Mouse (Mus musculus): ENCODE results near the gene Snrpn.
"Not testable (repeated sequence)": the region's sequence is repeated elsewhere in the genome, so short reads cannot be mapped to it uniquely, and the experiment has no call there.

Gene Snrpn

GRCm38 (mm10) chr7:60139742-60140480, at the start of gene Snrpn:
Gene Snrpn (minus strand): TSS chr7:60140219.
- DNase-seq (ENCODE audit: extremely low read depth, insufficient read length, low spot score) = no peak

DNA sequence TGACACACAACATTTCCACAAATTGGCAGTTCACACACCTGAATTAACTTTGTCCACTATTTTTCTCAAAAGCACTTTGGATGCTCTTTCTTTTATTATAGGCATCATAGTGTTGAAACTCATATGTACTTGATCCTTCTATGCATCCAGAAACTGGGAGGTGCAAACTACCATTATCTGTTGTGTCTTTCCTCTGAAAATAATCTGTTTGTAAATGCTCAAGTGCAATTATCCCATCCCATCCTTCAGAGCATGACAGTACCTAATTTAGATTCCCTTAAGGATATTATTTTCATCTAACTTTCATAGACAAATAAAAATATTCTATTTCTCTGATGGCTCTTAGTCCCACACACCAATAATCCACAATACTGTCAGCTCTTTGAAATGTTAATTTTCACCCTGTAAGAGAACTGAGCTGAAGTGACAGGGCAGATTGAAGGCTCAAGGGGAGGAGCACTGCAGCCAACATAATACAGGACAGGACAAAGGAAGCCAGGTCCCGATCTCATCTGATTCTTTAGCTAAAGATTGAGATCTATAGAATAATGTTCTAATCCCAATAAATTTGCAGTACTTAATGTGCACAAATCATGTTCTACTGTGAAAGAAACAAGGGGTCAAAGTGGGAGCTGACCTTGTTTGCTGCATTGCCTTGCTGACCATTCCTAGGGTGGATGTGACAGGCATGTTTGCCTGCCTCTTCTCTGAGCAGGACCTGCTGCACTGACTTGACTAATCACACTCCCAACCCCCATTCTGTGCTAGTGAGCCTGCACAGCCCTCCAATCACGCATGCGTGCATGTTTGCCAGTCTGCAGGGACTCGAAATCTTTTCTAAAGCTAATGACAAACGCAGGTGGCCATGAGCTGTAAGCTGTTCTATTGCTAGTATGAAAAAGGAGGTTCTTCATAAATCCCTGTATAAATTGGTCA, 30.5 kb upstream of the Snrpn start:
- no peak for DNase-seq (ENCODE audit: extremely low read depth, insufficient read length, low spot score)

DNA sequence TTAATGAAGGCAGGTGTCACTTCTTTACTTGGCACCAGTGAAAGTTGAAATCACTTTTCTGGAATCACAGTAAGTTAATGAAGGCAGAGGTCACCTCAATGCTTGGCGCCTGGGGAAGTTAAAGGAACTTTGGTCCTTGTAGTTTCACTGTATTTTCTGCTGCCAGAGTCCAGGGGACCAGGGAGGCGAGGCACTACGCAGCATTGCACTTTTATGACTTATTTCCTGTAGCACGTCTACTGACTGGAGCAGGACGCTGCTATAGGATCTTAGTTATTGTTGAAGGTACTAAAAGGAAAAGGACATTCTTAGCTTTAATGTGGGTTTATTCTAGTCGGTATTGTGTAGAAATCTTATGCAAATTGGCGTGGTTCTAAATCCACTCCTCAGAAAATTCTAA, 14.7 kb downstream of the Snrpn start:
- DNase-seq (ENCODE audit: extremely low read depth, insufficient read length, low spot score) = no peak

DNA sequence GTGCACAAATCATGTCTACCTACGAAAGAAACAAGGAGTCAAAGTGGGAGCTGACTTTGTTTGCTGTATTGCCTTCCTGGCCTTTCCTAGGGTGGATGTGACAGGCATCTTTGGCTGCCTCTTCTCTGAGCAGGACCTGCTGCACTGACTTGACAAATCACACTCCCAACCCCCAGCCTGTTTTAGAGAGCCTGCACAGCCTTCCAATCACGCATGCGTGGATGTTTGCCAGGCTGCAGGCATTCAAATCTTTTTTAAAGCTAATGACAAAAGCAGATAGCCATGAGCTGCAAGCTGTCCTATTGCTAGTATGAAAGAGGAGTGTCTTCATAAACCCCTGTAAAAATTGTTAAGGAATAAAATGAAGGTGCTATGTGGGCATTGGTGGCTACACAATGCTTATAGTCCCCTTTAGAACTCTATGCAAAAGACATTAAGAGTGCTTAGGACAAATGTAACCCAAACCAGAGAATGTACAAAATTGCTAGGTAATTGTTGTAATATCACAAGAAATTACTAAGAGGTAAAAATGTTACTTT, 16.9 kb downstream of the Snrpn start:
- not testable (repeated sequence) for DNase-seq (ENCODE audit: extremely low read depth, insufficient read length, low spot score)

GRCm38 (mm10) chr7:60122434-60123085, 17.5 kb downstream of the Snrpn start:
- DNase-seq (ENCODE audit: extremely low read depth, insufficient read length, low spot score) = no peak

- no peak for DNase-seq (ENCODE audit: extremely low read depth, insufficient read length, low spot score)
These were observed 42.7 kb downstream of the Snrpn start for GRCm38 (mm10) chr7:60097154-60097859.

DNA sequence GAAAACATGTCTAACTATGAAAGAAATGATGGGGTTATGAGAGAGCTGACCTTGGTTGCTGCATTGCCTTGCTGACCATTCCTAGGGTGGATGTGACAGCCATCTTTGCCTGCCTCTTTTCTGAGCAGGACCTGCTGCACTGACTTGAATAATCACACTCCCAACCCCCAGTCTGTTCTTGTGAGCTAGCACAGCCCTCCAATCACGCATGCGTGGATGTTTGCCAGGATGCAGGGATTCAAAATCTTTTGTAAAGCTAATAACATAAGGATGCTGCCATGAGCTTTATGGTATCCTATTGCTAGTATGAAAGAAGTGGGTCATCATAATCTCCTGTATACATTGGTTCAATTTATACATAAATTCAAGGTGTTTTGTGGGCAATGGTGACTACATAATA, 63.7 kb downstream of the Snrpn start:
- no peak for DNase-seq (ENCODE audit: extremely low read depth, insufficient read length, low spot score)

DNA sequence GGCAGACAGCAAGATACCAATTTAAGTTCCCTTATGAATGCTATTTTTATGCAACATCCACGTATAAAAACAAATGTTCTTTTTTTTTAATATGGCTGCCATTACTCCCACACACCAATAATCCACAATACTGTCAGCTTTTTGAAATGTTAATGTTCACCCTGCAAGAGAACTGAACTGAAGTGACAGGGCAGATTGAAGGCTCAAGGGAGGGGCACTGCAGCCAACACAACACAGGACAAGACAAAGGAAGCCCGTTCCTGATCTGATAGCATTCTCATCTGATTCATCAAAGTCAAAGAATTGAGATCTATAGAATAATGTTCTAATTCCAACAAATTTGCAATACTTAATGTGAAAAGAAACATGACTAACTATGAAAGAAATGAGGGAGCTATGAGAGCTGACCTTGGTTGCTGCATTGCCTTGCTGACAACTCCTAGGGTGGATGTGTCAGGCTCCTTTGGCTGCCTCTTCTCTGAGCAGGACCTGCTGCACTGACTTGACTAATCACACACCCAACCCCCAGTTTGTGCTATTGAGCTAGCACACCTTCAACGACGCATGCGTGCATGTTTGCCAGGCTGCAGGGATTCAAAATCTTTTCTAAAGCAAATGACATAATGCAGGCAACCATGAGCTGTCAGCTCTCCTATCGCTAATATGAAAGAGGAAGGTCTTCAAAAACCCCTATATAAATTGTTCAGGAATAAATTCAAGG, 92.4 kb downstream of the Snrpn start:
- no peak for DNase-seq (ENCODE audit: extremely low read depth, insufficient read length, low spot score)

GRCm38 (mm10) chr7:60013186-60013585, 126.8 kb downstream of the Snrpn start:
- no peak for DNase-seq (ENCODE audit: extremely low read depth, insufficient read length, low spot score)

GRCm38 (mm10) chr7:60007727-60008360, 132.2 kb downstream of the Snrpn start:
- DNase-seq (ENCODE audit: extremely low read depth, insufficient read length, low spot score) = no peak

- DNase-seq (ENCODE audit: extremely low read depth, insufficient read length, low spot score) = no peak
These were observed 133.8 kb downstream of the Snrpn start for GRCm38 (mm10) chr7:60006262-60006661.

GRCm38 (mm10) chr7:60004606-60005330, 135.3 kb downstream of the Snrpn start, which contains the start of the genes Snurf and Gm38393:
Gene Snurf (minus strand): TSS chr7:60005049.
Gene Gm38393 (minus strand): TSS chr7:60005064.
- DNase-seq (ENCODE audit: extremely low read depth, insufficient read length, low spot score) = peak; percentile 1

- peak; percentile 4 for DNase-seq (ENCODE audit: extremely low read depth, insufficient read length, low spot score)
These were observed 136.0 kb downstream of the Snrpn start for GRCm38 (mm10) chr7:60003921-60004605.

DNA sequence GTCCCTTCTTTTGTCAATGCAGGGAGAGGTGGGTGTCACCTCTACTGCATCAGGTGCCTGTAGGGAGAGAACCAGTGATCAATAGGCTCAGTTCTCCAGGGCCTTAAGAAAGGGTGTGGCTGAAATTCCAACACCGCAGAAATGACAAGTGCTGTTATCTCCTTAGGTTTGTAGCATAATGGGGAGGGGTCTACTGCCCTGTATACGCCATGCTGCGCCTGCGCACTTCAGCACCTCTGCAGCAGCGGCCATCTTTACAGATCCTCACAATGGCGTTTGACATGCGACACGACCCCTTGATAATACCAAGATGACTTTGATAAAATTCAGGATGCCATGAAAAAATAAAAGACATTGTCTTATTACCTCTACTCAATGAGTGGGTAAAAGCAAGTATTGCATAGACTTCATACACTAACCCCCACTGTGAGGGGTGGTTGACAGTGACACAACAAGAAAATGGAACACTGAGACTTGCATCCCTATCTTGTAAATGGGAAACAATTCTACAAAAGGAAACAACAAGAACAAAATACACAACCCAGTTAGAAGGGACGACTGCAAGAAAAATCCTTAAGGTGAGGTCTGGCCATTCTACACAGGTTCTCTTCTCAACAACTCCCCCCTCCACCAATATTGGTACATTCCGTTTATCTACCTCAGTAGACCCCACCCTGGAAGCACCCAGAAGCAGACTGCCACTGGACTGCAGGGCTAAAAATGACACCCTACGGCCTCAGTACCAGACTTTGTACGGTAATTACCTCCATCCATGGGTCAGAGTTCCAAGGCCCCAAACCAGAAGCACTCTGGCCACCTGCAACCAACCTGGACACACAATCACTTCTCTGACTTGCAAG, 136.8 kb downstream of the Snrpn start:
- DNase-seq (ENCODE audit: extremely low read depth, insufficient read length, low spot score) = no peak

- no peak for DNase-seq (ENCODE audit: extremely low read depth, insufficient read length, low spot score)
These were observed 161.4 kb downstream of the Snrpn start for GRCm38 (mm10) chr7:59978646-59979045.

Data from 3134 (cell line).